Mouse (Mus musculus) kidney, embryonic 14.5 days (tissue): Measurements from ENCODE around the gene Lrrn4. TPM values are rescaled to one million over a fixed set of nuclear protein-coding genes. Genes with fewer than 3 reads are reported as not detected.

Experiments
- polyA plus RNA-seq: library from polyadenylated mRNA; unstranded; fragments of >200 nt; fragmentation: Nextera tagmentation; extraction: Ambion mirVana; gene quantifications from 2 replicates; pipeline ENCODE4 v1.2.1, GENCODE M21; 2014

Lrrn4 gene
- polyA plus RNA-seq, 1 experiment from 2014 or later = 0.55 TPM

Other genes starting within 250 kb of the Lrrn4 start
- gene Shld1, start 194.0 kb downstream of the Lrrn4 start, polyA plus RNA-seq = 17.3 and 18.2 TPM in 2 replicates
- 0.13 and 0.32 TPM in 2 replicates for gene Chgb, start 99.6 kb downstream of the Lrrn4 start, polyA plus RNA-seq
- 37.1 and 37.2 TPM in 2 replicates for gene Trmt6, start 64.8 kb downstream of the Lrrn4 start, polyA plus RNA-seq
- gene Mcm8, start 64.8 kb downstream of the Lrrn4 start, polyA plus RNA-seq = 15.5 and 21.4 TPM in 2 replicates
- 16.4 and 18.9 TPM in 2 replicates for gene Crls1, start 34.2 kb downstream of the Lrrn4 start, polyA plus RNA-seq
- 12.4 and 15.9 TPM in 2 replicates for gene Fermt1, start 65.0 kb upstream of the Lrrn4 start, polyA plus RNA-seq